In the genomic region with DNA sequence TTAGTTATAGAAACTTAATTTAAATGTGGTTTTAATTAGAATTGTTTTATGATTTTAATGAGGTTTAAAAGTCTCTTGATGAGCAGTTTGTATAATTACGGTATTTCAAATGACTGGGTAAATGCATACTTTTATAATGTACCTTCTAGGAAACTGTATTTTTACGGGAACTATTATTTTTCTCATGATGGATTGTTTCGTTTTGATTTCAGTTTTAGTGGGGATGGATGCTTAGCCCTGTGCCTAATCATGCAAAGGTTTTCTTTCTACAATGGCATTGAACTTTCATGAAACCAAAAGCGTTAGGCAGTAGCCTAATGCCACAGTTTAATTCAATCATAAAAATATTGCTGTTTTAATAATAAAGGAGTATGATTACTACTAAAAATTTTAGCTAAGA, we compare ENCODE assay signal across 12 mouse cellular contexts.
"Had no signal": no experiment of that assay in that cellular context is flagged by ENCODE, and none has a peak within 500 bp of the region (broad histone marks: within the 10 kb centered on the region; RNA-seq: fewer than 3 reads in every experiment).

No protein-coding gene starts in this region.

- H3K4me3 ChIP-seq: intestine, embryonic 15.5 days; limb, embryonic 13.5 days; myocyte; neural tube, embryonic 12.5 days; stomach, embryonic 15.5 days had no signal

- DNase-seq: kidney, adult 18-20 months; lung, adult 18-20 months; spleen, adult 18-20 months; thymus, adult 2 months; thymus, postnatal 25 days had no signal

- H3K9me3 ChIP-seq: intestine, embryonic 15.5 days; limb, embryonic 13.5 days; neural tube, embryonic 12.5 days; stomach, embryonic 15.5 days had no signal

- H3K27ac ChIP-seq: intestine, embryonic 15.5 days; layer of hippocampus, adult 2 months; limb, embryonic 13.5 days; liver, embryonic 14.5 days; neural tube, embryonic 12.5 days; stomach, embryonic 15.5 days had no signal

- H3K4me1 ChIP-seq: intestine, embryonic 15.5 days; neural tube, embryonic 12.5 days; stomach, embryonic 15.5 days had no signal

- ATAC-seq: intestine, embryonic 15.5 days had no signal

- H3K36me3 ChIP-seq: intestine, embryonic 15.5 days; limb, embryonic 13.5 days; neural tube, embryonic 12.5 days; stomach, embryonic 15.5 days had no signal

- H3K4me2 ChIP-seq: intestine, embryonic 15.5 days; stomach, embryonic 15.5 days had no signal

- H3K9ac ChIP-seq: intestine, embryonic 15.5 days; liver, embryonic 14.5 days; neural tube, embryonic 12.5 days; stomach, embryonic 15.5 days had no signal

- H3K27me3 ChIP-seq: intestine, embryonic 15.5 days; limb, embryonic 13.5 days; neural tube, embryonic 12.5 days; stomach, embryonic 15.5 days had no signal
